Mouse (Mus musculus): Measurements from ENCODE around the gene Ccdc163.

- no peak for TF ChIP-seq ZNF384 (IDR thresholded peaks at IDR 0.05; ENCODE audit: low read depth, low read length)
- TF ChIP-seq HCFC1 (IDR thresholded peaks at IDR 0.05; ENCODE audit: borderline replicate concordance, insufficient read depth, low read length), result no peak
- TF ChIP-seq ZC3H11A (IDR thresholded peaks at IDR 0.05; ENCODE audit: borderline replicate concordance, low read depth, low read length), result no peak
- no peak for TF ChIP-seq CHD2 (IDR thresholded peaks at IDR 0.05; ENCODE audit: low read depth, low read length)
- TF ChIP-seq MAFK (IDR thresholded peaks at IDR 0.05; ENCODE audit: insufficient read depth, low read depth, low read length), result no peak
These were observed 7.3 kb upstream of the Ccdc163 start for GRCm38 (mm10) chr4:116700964-116701363.

Data from ES-E14 (cell line).